Mouse (Mus musculus): ENCODE measurements around the gene Fam102a. TPM values are rescaled to one million over a fixed set of nuclear protein-coding genes. Genes with fewer than 3 reads are reported as not detected.
A peak's percentile ranks its signal among the peaks of the same experiment; 100 is the strongest.

The Fam102a gene
- polyA plus RNA-seq, 1 experiment from 2014 or later = 9.0 TPM

DNA sequence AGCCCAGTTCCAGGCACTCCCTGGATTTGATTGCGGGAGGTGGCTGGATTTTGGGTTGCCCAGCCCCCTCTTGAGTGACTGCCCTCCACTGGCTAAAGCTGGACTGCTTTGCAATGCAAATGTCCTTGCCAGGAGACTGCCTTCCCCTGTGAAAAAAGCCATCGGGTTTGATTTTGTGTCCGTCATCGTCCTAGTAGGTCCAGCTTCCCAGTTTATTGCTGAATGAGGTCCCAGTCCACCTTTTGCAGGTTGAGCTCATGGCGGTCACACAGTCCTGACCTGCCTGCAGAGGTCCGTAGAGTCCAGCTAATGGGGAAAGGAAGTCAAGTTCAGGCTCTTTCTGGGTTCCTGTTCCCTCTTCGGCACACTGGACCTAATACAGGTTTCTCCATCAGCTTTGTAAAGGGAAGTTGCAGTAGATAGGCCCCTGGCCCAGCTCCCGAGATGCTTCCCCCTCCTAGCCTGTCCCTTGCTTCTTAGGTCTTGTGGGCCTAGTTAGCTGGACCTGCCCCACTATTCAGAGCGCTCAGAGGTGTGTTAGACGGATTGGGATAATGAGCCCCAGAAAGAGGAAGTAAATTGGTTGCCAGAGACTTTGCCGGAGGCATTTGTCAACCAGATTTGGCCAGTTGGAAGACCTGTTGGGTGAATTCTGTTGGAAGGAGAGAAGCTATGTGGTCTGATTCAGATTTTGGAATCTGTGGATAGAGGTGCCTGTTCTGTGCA is 1.7 kb downstream of the Fam102a start:
- DNase-seq (ENCODE audit: low spot score) = peak; percentile 57
- H3K36me3 ChIP-seq (ENCODE audit: control insufficient read depth, insufficient read depth, low read length) = no peaks in the 10 kb centered on the region
- no peaks in the 10 kb centered on the region for H3K27me3 ChIP-seq (ENCODE audit: control insufficient read depth, insufficient read depth, low read length)
- peak overlapping the region; percentile 93 for H3K4me3 ChIP-seq (ENCODE audit: low read depth, low read length)
- H3K4me1 ChIP-seq (replicated peaks; ENCODE audit: control insufficient read depth, insufficient read depth, low read length) = peaks cover 14% of the 10 kb centered on the region
- ATAC-seq (ENCODE audit: low FRiP score) = 0 out of 2 replicates have a peak, but pooled peaks have one; percentile 10
- peak overlapping the region; percentile 39; the same call in 1 of the 2 replicates for H3K27ac ChIP-seq (ENCODE audit: low read depth, low read length)
- 4% methylated on average over 11 of the region's 11 CpGs for WGBS
- no peaks in the 10 kb centered on the region for H3K9me3 ChIP-seq (ENCODE audit: control insufficient read depth, low read length)
- H3K9ac ChIP-seq (ENCODE audit: low read depth, low read length) = peak overlapping the region; percentile 93
- H3K4me2 ChIP-seq (replicated peaks; ENCODE audit: low read depth, low read length) = peak overlapping the region; percentile 87

DNA sequence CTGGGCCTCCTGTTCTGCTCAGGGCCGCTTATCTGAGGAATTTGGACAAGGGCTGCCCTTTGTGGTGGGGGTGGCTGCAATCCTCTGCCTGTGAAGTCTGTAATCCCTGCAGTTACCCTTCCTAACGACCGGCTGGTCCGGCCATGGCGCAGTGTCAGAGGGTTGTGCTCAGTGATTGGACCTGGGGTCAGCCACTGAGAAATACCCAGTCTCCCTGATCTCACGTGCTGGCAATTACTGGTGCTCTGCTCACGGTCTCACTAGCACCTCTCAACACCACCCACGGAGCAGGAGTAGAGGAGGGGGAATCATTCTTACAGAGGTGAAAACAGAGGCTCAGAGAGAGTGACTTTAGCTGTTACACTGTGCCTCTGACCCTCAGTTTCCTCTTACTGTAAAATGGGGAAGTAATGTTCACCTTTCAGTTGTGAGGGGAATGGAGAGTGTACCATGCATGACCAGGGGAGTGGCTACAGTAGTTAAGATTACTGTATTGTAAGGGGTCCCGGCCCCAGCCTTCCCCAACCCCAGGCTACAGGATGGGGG is 2.3 kb downstream of the Fam102a start:
- 14% methylated on average over 9 of the region's 9 CpGs for WGBS
- Histone ChIP-seq H3K4me2 (replicated peaks; ENCODE audit: low read depth, low read length) (peak overlapping the region; percentile 87), H3K27me3 (ENCODE audit: control insufficient read depth, insufficient read depth, low read length) (no peaks in the 10 kb centered on the region), H3K9ac (ENCODE audit: low read depth, low read length) (peak overlapping the region; percentile 93), H3K4me1 (replicated peaks; ENCODE audit: control insufficient read depth, insufficient read depth, low read length) (peaks cover 14% of the 10 kb centered on the region), H3K36me3 (ENCODE audit: control insufficient read depth, insufficient read depth, low read length) (no peaks in the 10 kb centered on the region), H3K9me3 (ENCODE audit: control insufficient read depth, low read length) (no peaks in the 10 kb centered on the region), H3K4me3 (ENCODE audit: low read depth, low read length) (peak overlapping the region; percentile 93), H3K27ac (ENCODE audit: low read depth, low read length) (no peak overlapping the region)
- DNase-seq (ENCODE audit: low spot score) = peak; percentile 30
- no peak for ATAC-seq (ENCODE audit: low FRiP score)

DNA sequence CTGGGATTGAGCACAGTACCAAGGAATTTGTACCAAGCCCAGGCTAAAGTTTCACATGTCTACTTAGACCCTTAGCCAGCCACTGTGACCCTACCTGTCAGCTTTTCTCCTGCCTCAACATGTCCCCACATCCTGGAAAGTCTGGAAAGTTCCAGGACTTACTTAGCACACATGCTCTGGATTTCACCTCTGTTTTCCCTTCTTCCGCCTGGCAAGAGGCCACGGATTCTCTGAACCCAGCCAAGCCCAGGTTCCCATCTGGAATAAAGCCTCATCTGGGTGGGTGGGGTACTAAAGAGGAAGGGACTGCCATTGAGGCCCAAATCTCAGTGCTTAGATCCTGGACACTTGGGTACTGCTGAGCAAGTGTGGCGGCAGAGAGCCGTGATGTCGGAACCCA is 2.8 kb downstream of the Fam102a start:
- WGBS = 77% methylated on average over 5 of the region's 5 CpGs
- peak overlapping the region; percentile 93 for H3K4me3 ChIP-seq (ENCODE audit: low read depth, low read length)
- ATAC-seq (ENCODE audit: low FRiP score) (no peak), DNase-seq (ENCODE audit: low spot score) (no peak)
- H3K4me1 ChIP-seq (replicated peaks; ENCODE audit: control insufficient read depth, insufficient read depth, low read length) = peaks cover 14% of the 10 kb centered on the region
- H3K27ac ChIP-seq (ENCODE audit: low read depth, low read length) = no peak overlapping the region
- peak overlapping the region; percentile 87 for H3K4me2 ChIP-seq (replicated peaks; ENCODE audit: low read depth, low read length)
- H3K36me3 ChIP-seq (ENCODE audit: control insufficient read depth, insufficient read depth, low read length) = no peaks in the 10 kb centered on the region
- no peak overlapping the region for H3K9ac ChIP-seq (ENCODE audit: low read depth, low read length)
- no peaks in the 10 kb centered on the region for H3K9me3 ChIP-seq (ENCODE audit: control insufficient read depth, low read length)
- H3K27me3 ChIP-seq (ENCODE audit: control insufficient read depth, insufficient read depth, low read length) = no peaks in the 10 kb centered on the region

DNA sequence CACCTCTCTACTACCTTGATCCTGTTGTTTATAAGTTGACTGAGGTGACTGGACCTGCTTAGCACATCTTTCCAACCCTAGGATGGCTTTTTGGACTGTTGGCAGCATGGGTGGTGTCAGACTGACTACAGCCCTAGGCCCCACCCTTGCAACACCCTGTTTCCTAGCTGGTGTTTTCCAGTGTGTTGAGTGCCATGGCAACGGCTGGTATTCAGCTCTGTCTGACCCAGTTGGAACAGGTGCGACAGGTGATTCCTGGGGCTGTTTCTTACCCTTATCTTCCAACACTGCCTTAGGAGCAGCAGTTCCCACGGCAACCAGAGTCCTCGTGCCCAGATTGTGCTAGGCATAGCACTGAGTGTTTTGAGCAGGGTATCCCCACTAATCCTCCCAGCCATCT is 3.3 kb downstream of the Fam102a start:
- no peak overlapping the region for H3K27ac ChIP-seq (ENCODE audit: low read depth, low read length)
- 0 out of 2 replicates have a peak overlapping the region, but pooled peaks have one; percentile 87 for H3K4me2 ChIP-seq (replicated peaks; ENCODE audit: low read depth, low read length)
- H3K9me3 ChIP-seq (ENCODE audit: control insufficient read depth, low read length) = no peaks in the 10 kb centered on the region
- no peak for DNase-seq (ENCODE audit: low spot score)
- no peak overlapping the region for H3K9ac ChIP-seq (ENCODE audit: low read depth, low read length)
- 75% methylated on average over 4 of the region's 4 CpGs for WGBS
- no peaks in the 10 kb centered on the region for H3K27me3 ChIP-seq (ENCODE audit: control insufficient read depth, insufficient read depth, low read length)
- no peaks in the 10 kb centered on the region for H3K36me3 ChIP-seq (ENCODE audit: control insufficient read depth, insufficient read depth, low read length)
- no peak for ATAC-seq (ENCODE audit: low FRiP score)
- peaks cover 14% of the 10 kb centered on the region for H3K4me1 ChIP-seq (replicated peaks; ENCODE audit: control insufficient read depth, insufficient read depth, low read length)
- H3K4me3 ChIP-seq (ENCODE audit: low read depth, low read length) = no peak overlapping the region

- peaks cover 14% of the 10 kb centered on the region for H3K4me1 ChIP-seq (replicated peaks; ENCODE audit: control insufficient read depth, insufficient read depth, low read length)
- H3K9me3 ChIP-seq (ENCODE audit: control insufficient read depth, low read length) = no peaks in the 10 kb centered on the region
- H3K9ac ChIP-seq (ENCODE audit: low read depth, low read length) = no peak overlapping the region
- no peak overlapping the region for H3K4me2 ChIP-seq (replicated peaks; ENCODE audit: low read depth, low read length)
- no peaks in the 10 kb centered on the region for H3K27me3 ChIP-seq (ENCODE audit: control insufficient read depth, insufficient read depth, low read length)
- no peak overlapping the region for H3K27ac ChIP-seq (ENCODE audit: low read depth, low read length)
- DNase-seq (ENCODE audit: low spot score) (no peak), ATAC-seq (ENCODE audit: low FRiP score) (no peak)
- H3K4me3 ChIP-seq (ENCODE audit: low read depth, low read length) = no peak overlapping the region
- no peaks in the 10 kb centered on the region for H3K36me3 ChIP-seq (ENCODE audit: control insufficient read depth, insufficient read depth, low read length)
- WGBS = 80% methylated on average over 14 of the region's 14 CpGs
Measured at GRCm38 (mm10) chr2:32539452-32539981, 4.4 kb downstream of the Fam102a start.

DNA sequence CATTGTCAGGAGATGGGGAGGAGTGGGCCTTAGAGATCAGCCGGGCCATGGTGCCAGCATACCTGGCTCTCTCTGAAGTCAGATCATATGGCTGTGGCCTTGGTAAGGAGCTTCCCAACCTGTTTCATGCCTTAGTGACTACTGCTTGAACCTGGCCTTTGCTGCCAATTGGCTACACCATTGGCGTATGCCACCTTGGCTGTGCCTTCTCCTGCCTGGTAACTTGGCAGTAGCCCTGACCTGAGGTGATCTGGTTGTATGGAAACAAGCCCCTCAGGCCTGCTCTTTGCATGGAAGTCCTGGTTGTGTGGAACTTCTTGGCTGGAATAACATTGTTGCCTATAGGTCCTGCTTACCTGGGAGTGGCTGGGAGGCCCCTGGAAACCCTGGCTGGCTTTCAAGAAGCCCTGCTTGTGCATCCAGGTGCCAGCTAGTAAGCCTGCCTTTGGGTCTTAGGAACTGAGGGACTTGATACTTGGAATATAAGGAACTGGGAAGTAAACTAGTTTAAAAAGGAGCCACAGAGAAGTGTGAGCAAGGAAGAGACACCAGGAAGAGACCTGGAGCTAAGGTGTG is 6.3 kb downstream of the Fam102a start:
- 92% methylated on average over 2 of the region's 2 CpGs for WGBS
- Histone ChIP-seq H3K4me1 (replicated peaks; ENCODE audit: control insufficient read depth, insufficient read depth, low read length) (peaks cover 12% of the 10 kb centered on the region), H3K27me3 (ENCODE audit: control insufficient read depth, insufficient read depth, low read length) (no peaks in the 10 kb centered on the region), H3K4me2 (replicated peaks; ENCODE audit: low read depth, low read length) (no peak overlapping the region), H3K36me3 (ENCODE audit: control insufficient read depth, insufficient read depth, low read length) (no peaks in the 10 kb centered on the region), H3K27ac (ENCODE audit: low read depth, low read length) (no peak overlapping the region), H3K9me3 (ENCODE audit: control insufficient read depth, low read length) (no peaks in the 10 kb centered on the region), H3K9ac (ENCODE audit: low read depth, low read length) (no peak overlapping the region), H3K4me3 (ENCODE audit: low read depth, low read length) (no peak overlapping the region)
- ATAC-seq (ENCODE audit: low FRiP score) (no peak), DNase-seq (ENCODE audit: low spot score) (no peak)

- no peaks in the 10 kb centered on the region for H3K27me3 ChIP-seq (ENCODE audit: control insufficient read depth, insufficient read depth, low read length)
- ATAC-seq (ENCODE audit: low FRiP score) (no peak), DNase-seq (ENCODE audit: low spot score) (no peak)
- no peak overlapping the region for H3K27ac ChIP-seq (ENCODE audit: low read depth, low read length)
- H3K4me3 ChIP-seq (ENCODE audit: low read depth, low read length) = no peak overlapping the region
- 92% methylated on average over 4 of the region's 4 CpGs for WGBS
- H3K9ac ChIP-seq (ENCODE audit: low read depth, low read length) = no peak overlapping the region
- H3K4me1 ChIP-seq (replicated peaks; ENCODE audit: control insufficient read depth, insufficient read depth, low read length) = peaks cover 10% of the 10 kb centered on the region
- no peaks in the 10 kb centered on the region for H3K9me3 ChIP-seq (ENCODE audit: control insufficient read depth, low read length)
- H3K36me3 ChIP-seq (ENCODE audit: control insufficient read depth, insufficient read depth, low read length) = no peaks in the 10 kb centered on the region
- H3K4me2 ChIP-seq (replicated peaks; ENCODE audit: low read depth, low read length) = no peak overlapping the region
Measured at GRCm38 (mm10) chr2:32541986-32542573, 6.9 kb downstream of the Fam102a start.

- Histone ChIP-seq H3K9me3 (ENCODE audit: control insufficient read depth, low read length) (no peaks in the 10 kb centered on the region), H3K27me3 (ENCODE audit: control insufficient read depth, insufficient read depth, low read length) (no peaks in the 10 kb centered on the region), H3K36me3 (ENCODE audit: control insufficient read depth, insufficient read depth, low read length) (no peaks in the 10 kb centered on the region), H3K4me1 (replicated peaks; ENCODE audit: control insufficient read depth, insufficient read depth, low read length) (peaks cover under 1% of the 10 kb centered on the region), H3K4me3 (ENCODE audit: low read depth, low read length) (no peak overlapping the region), H3K9ac (ENCODE audit: low read depth, low read length) (no peak overlapping the region), H3K4me2 (replicated peaks; ENCODE audit: low read depth, low read length) (no peak overlapping the region), H3K27ac (ENCODE audit: low read depth, low read length) (no peak overlapping the region)
- ATAC-seq (ENCODE audit: low FRiP score) (no peak), DNase-seq (ENCODE audit: low spot score) (no peak)
- WGBS = 94% methylated on average over 3 of the region's 3 CpGs
Measured at GRCm38 (mm10) chr2:32543031-32543449, 7.9 kb downstream of the Fam102a start.
